Mouse (Mus musculus) neural tube, embryonic 14.5 days (tissue): ENCODE data around the gene Pigc. TPM values are rescaled to one million over a fixed set of nuclear protein-coding genes. Genes with fewer than 3 reads are reported as not detected.

ENCODE experiments used
- ATAC-seq: fragments of 200-750 bp; cut with Nextera tagmentation; 2 replicates; pipeline ENCODE4 v1.8.0; 2017; ENCODE audit warnings: low read depth, mild to moderate bottlenecking, moderate TSS enrichment, moderate library complexity
- H3K27ac ChIP-seq: fragments of 300-500 bp; sonication (generic); 2 replicates; pipeline ENCODE4 v1.5.1; 2014; ENCODE audit warnings: low read depth, mild to moderate bottlenecking, control low read depth, low read length, moderate library complexity, mixed read lengths
- H3K27me3 ChIP-seq: fragments of 300-500 bp; sonication (generic); 2 replicates; pipeline ENCODE4 v1.6.1; 2014; ENCODE audit warnings: low read length; ENCODE audit not compliant: control insufficient read depth, insufficient read depth
- H3K36me3 ChIP-seq: fragments of 300-500 bp; sonication (generic); 2 replicates; pipeline ENCODE4 v1.6.1; 2014; ENCODE audit warnings: low read length, mixed read lengths; ENCODE audit not compliant: control insufficient read depth, insufficient read depth
- H3K4me1 ChIP-seq: fragments of 300-500 bp; sonication (generic); 2 replicates; pipeline ENCODE4 v1.6.1; 2014; ENCODE audit warnings: low read length; ENCODE audit not compliant: control insufficient read depth, insufficient read depth
- H3K4me2 ChIP-seq: fragments of 300-500 bp; sonication (generic); 2 replicates; pipeline ENCODE4 v1.6.1; 2014; ENCODE audit warnings: mild to moderate bottlenecking, low read depth, low read length, control low read depth
- H3K4me3 ChIP-seq: fragments of 300-500 bp; sonication (generic); 2 replicates; pipeline ENCODE4 v1.5.1; 2014; ENCODE audit warnings: low read depth, low read length, control low read depth, mixed read lengths
- H3K9ac ChIP-seq: fragments of 300-500 bp; sonication (generic); replicated peaks from 2 replicates; pipeline ENCODE4 v1.6.1; 2014; ENCODE audit warnings: low read depth, mild to moderate bottlenecking, control low read depth, low read length, mixed read lengths
- H3K9me3 ChIP-seq: fragments of 300-500 bp; sonication (generic); 2 replicates; pipeline ENCODE4 v1.6.1; 2016; ENCODE audit warnings: low read length; ENCODE audit not compliant: control insufficient read depth
- WGBS: fragments of 180-500 bp; shearing (Covaris S2); extraction: QIAGEN DNeasy Blood & Tissue Kit; methylation state at CpG from one replicate; pipeline ENCODE4 v1.1.7; 2014; 5-methylcytosine and 5-hydroxymethylcytosine counted together
- polyA plus RNA-seq: library from polyadenylated mRNA; unstranded; fragments of >200 nt; fragmentation: Nextera tagmentation; extraction: Ambion mirVana; gene quantifications from 2 replicates; pipeline ENCODE4 v1.2.1, GENCODE M21; 2014

The Pigc gene
- polyA plus RNA-seq, 1 experiment from 2014 or later: 32.8 TPM

- H3K9ac ChIP-seq: no peak overlapping the region
- no peaks in the 10 kb centered on the region for H3K27me3 ChIP-seq
- 91% methylated on average over 2 of the region's 2 CpGs for WGBS
- H3K4me2 ChIP-seq: no peak overlapping the region
- H3K27ac ChIP-seq: no peak overlapping the region
- no peaks in the 10 kb centered on the region for H3K36me3 ChIP-seq
- peaks cover 10% of the 10 kb centered on the region for H3K4me1 ChIP-seq
- H3K4me3 ChIP-seq: no peak overlapping the region
- no peaks in the 10 kb centered on the region for H3K9me3 ChIP-seq
- ATAC-seq: no peak
These were observed 1.1 kb upstream of the Pigc start for GRCm38 (mm10) chr1:161967936-161968335.

- Histone ChIP-seq H3K9me3 (no peaks in the 10 kb centered on the region), H3K36me3 (no peaks in the 10 kb centered on the region), H3K4me3 (no peak overlapping the region), H3K4me2 (no peak overlapping the region), H3K9ac (no peak overlapping the region), H3K4me1 (peaks cover 10% of the 10 kb centered on the region), H3K27ac (no peak overlapping the region), H3K27me3 (no peaks in the 10 kb centered on the region)
- no peak for ATAC-seq
- 96% methylated on average over 9 of the region's 9 CpGs for WGBS
These were observed 1.9 kb downstream of the Pigc start for GRCm38 (mm10) chr1:161970874-161971273.

GRCm38 (mm10) chr1:161972233-161972632 is 3.2 kb downstream of the Pigc start:
- no peak for ATAC-seq
- WGBS: 92% methylated on average over 8 of the region's 8 CpGs
- Histone ChIP-seq H3K4me3 (no peak overlapping the region), H3K4me1 (peaks cover 10% of the 10 kb centered on the region), H3K36me3 (no peaks in the 10 kb centered on the region), H3K4me2 (no peak overlapping the region), H3K27me3 (no peaks in the 10 kb centered on the region), H3K27ac (no peak overlapping the region), H3K9me3 (no peaks in the 10 kb centered on the region), H3K9ac (no peak overlapping the region)

- Histone ChIP-seq H3K36me3 (no peaks in the 10 kb centered on the region), H3K27ac (no peak overlapping the region), H3K9me3 (no peaks in the 10 kb centered on the region), H3K4me2 (no peak overlapping the region), H3K4me3 (no peak overlapping the region), H3K9ac (no peak overlapping the region), H3K4me1 (no peaks in the 10 kb centered on the region), H3K27me3 (no peaks in the 10 kb centered on the region)
- whole genome bisulfite sequencing: 52% methylated on average over 16 of the region's 16 CpGs
- ATAC-seq: peak; percentile 61
These were observed 7.5 kb downstream of the Pigc start for GRCm38 (mm10) chr1:161976255-161977182.

- ATAC-seq: no peak; the same call in 1 of the 2 replicates
- no peak overlapping the region for H3K27ac ChIP-seq
- 68% methylated on average over 4 of the region's 4 CpGs for WGBS
- no peak overlapping the region for H3K4me3 ChIP-seq
- no peak overlapping the region for H3K4me2 ChIP-seq
- no peaks in the 10 kb centered on the region for H3K27me3 ChIP-seq
- H3K4me1 ChIP-seq: no peaks in the 10 kb centered on the region
- no peak overlapping the region for H3K9ac ChIP-seq
- H3K9me3 ChIP-seq: no peaks in the 10 kb centered on the region
- no peaks in the 10 kb centered on the region for H3K36me3 ChIP-seq
These were observed 8.3 kb downstream of the Pigc start for GRCm38 (mm10) chr1:161977331-161977730.

GRCm38 (mm10) chr1:161978173-161978700 is 9.3 kb downstream of the Pigc start:
- ATAC-seq: no peak
- WGBS: 88% methylated on average over 5 of the region's 5 CpGs
- H3K9me3 ChIP-seq: no peaks in the 10 kb centered on the region

GRCm38 (mm10) chr1:161979536-161979935 is 10.6 kb downstream of the Pigc start, which contains the start of gene 4930558K02Rik:
Gene 4930558K02Rik, minus strand, starts transcription at chr1:161979636.
- H3K9me3 ChIP-seq: no peaks in the 10 kb centered on the region
- H3K9ac ChIP-seq: no peak within 1 kb of the TSS
- no peaks in the 10 kb centered on the region for H3K27me3 ChIP-seq
- ATAC-seq: no peak
- no peak within 1 kb of the TSS for H3K4me2 ChIP-seq
- no peaks in the 10 kb centered on the region for H3K36me3 ChIP-seq
- no peak within 1 kb of the TSS for H3K4me3 ChIP-seq
- WGBS: 73% methylated on average over 1 of the region's 1 CpGs
- no peak within 1 kb of the TSS for H3K27ac ChIP-seq
- H3K4me1 ChIP-seq: no peaks in the 10 kb centered on the region

More at GRCm38 (mm10) chr1:161978173-161978700, 9.3 kb downstream of the Pigc start:
- H3K4me3 ChIP-seq: no peak overlapping the region
- H3K9ac ChIP-seq: no peak overlapping the region
- H3K4me1 ChIP-seq: no peaks in the 10 kb centered on the region
- H3K27ac ChIP-seq: no peak overlapping the region
- no peaks in the 10 kb centered on the region for H3K36me3 ChIP-seq
- H3K27me3 ChIP-seq: no peaks in the 10 kb centered on the region
- no peak overlapping the region for H3K4me2 ChIP-seq

GRCm38 (mm10) chr1:161980046-161980445 is 11.1 kb downstream of the Pigc start:
- no peak for ATAC-seq
- no peak overlapping the region for H3K9ac ChIP-seq
- no peaks in the 10 kb centered on the region for H3K36me3 ChIP-seq
- no peak overlapping the region for H3K4me3 ChIP-seq
- H3K27me3 ChIP-seq: no peaks in the 10 kb centered on the region
- no peaks in the 10 kb centered on the region for H3K4me1 ChIP-seq
- WGBS: 89% methylated on average over 2 of the region's 2 CpGs
- H3K9me3 ChIP-seq: no peaks in the 10 kb centered on the region
- H3K27ac ChIP-seq: no peak overlapping the region
- H3K4me2 ChIP-seq: no peak overlapping the region

GRCm38 (mm10) chr1:161980626-161981298 is 11.8 kb downstream of the Pigc start:
- 90% methylated on average over 9 of the region's 9 CpGs for WGBS
- H3K27me3 ChIP-seq: no peaks in the 10 kb centered on the region
- H3K27ac ChIP-seq: no peak overlapping the region
- H3K36me3 ChIP-seq: no peaks in the 10 kb centered on the region
- no peak overlapping the region for H3K4me2 ChIP-seq
- H3K9me3 ChIP-seq: no peaks in the 10 kb centered on the region
- no peak overlapping the region for H3K9ac ChIP-seq
- H3K4me1 ChIP-seq: no peaks in the 10 kb centered on the region
- no peak overlapping the region for H3K4me3 ChIP-seq
- ATAC-seq: no peak
